Mouse (Mus musculus) C3H10T1/2 (cell line): ENCODE results near the gene Ucma. TPM values are rescaled to one million over a fixed set of nuclear protein-coding genes. Genes with fewer than 3 reads are reported as not detected.

Experiments
- polyA plus RNA-seq, 2 experiments: library from polyadenylated mRNA; unstranded; fragments of >200 nt; fragmentation: generic; extraction: Trizol; gene quantifications; one replicate each; pipeline ENCODE4 v1.2.1; 2012; ENCODE audit warnings: missing spikeins in 2 of 2

Gene Ucma
- under 1 TPM in 1 of 2 experiments, not detected in 1; 0.57 TPM for polyA plus RNA-seq

DNA sequence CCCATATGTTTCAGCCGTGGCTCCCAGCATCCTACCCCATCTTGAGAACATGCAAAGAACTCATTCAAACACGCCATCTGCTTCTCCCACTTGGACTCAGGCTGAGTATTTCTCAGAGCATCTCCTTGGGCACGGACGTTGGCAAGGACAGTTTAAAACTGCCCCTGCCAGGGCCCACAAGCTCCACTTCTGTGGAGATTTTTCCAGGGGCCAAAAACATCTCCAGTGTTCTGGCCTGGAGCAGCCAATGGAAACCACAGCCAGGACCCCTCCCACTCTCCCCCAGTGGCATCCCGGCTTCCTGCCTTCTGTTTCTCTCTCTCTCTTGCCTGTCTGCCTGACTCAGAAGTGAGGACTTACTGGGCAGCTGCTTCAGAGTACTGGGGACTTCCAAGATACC is at the start of gene Ucma:
Ucma (plus strand) TSS at position 316 of the 400 bp plus-strand sequence.

DNA sequence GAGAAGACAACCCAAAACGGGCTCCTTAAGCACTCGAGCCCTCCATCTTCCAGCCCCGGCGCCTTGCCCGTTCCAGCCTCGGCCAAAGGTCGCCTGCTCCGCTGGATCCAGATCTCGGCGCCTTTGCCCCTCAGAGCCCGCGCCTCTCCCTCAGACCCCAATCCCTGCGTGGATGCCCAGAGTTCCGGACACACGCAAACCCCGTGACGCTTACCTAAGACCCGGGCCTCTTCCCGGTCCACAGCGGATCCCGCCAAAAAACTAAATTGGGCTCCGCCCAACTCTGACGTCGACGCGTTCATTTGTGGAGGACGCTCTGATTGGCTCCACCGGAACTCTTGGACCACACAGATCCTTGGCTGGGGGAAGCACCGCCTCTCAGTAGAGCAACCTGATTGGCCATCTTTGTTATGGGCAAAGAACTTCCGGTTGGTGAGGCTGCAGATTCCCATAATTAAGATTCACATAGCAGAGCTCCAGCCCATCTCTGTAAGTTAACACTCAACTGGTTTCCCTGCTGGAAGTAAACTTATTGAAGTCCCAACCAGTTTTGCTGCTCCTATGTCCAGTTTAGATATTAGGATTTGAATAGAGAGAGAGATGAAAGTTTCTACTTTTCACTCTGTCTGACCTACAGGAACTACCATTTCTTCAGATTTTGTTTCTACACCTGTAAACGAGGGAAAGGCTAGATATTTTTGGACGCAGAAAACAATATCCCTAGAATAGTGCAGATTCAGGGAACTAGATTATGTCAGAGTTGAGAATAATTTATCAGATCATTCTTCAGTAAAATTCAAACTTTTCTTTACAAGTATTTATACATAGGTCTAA is 36.8 kb downstream of the Ucma start, which contains the start of gene Mcm10:
Mcm10 (minus strand) TSS at position 301 of the 834 bp plus-strand sequence.

Other genes starting within 250 kb of the Ucma start
- 10 to 100 TPM in 1 of 2 experiments, 1 to 10 TPM in 1; 7.1 to 22.4 TPM for gene Sephs1, start 94.6 kb upstream of the Ucma start, polyA plus RNA-seq
- gene Phyh, start 57.1 kb upstream of the Ucma start, polyA plus RNA-seq, result under 1 TPM; 0.02 to 0.99 TPM
- gene Mcm10, start 36.7 kb downstream of the Ucma start, polyA plus RNA-seq, result 10 to 100 TPM in 1 of 2 experiments, 1 to 10 TPM in 1; 6.7 to 15.1 TPM
- 1 to 10 TPM; 2.9 to 9.1 TPM for gene Optn, start 87.9 kb downstream of the Ucma start, polyA plus RNA-seq
- gene Ccdc3, start 161.7 kb downstream of the Ucma start, polyA plus RNA-seq, result under 1 TPM; 0.01 to 0.04 TPM